In genomic region chr2:103603209-103603608, GRCm38 (mm10) we compare ENCODE assay signal across 15 mouse cellular contexts.
"Had no signal": no experiment of that assay in that cellular context is flagged by ENCODE, and none has a peak within 500 bp of the region (broad histone marks: within the 10 kb centered on the region; RNA-seq: fewer than 3 reads in every experiment).

No protein-coding gene starts in this region.

- DNase-seq: kidney, postnatal 10 days; kidney, postnatal 4 days; lung, embryonic 14.5 days; lung, postnatal 14 days; spleen, adult 18-20 months; thymus, adult 18-20 months; thymus, postnatal 14 days had no signal

- H3K4me2 ChIP-seq: limb, embryonic 13.5 days; liver, embryonic 11.5 days; lung, embryonic 14.5 days; midbrain, embryonic 12.5 days; neural tube, embryonic 15.5 days had no signal

- H3K4me3 ChIP-seq: layer of hippocampus, adult 2 months; limb, embryonic 13.5 days; megakaryocyte, embryonic 14.5 days; midbrain, embryonic 12.5 days; myocyte; neural tube, embryonic 15.5 days had no signal

- H3K27me3 ChIP-seq: limb, embryonic 13.5 days; midbrain, embryonic 12.5 days; neural tube, embryonic 15.5 days had no signal

- H3K9ac ChIP-seq: limb, embryonic 13.5 days; lung, embryonic 14.5 days; midbrain, embryonic 12.5 days; neural tube, embryonic 15.5 days had no signal

- H3K27ac ChIP-seq: layer of hippocampus, adult 2 months; limb, embryonic 13.5 days; macrophage; midbrain, embryonic 12.5 days; neural tube, embryonic 15.5 days had no signal

- H3K36me3 ChIP-seq: limb, embryonic 13.5 days; midbrain, embryonic 12.5 days; neural tube, embryonic 15.5 days had no signal

- H3K9me3 ChIP-seq: limb, embryonic 13.5 days; megakaryocyte, embryonic 14.5 days; midbrain, embryonic 12.5 days; neural tube, embryonic 15.5 days had no signal
